9 mouse cellular contexts compared by ENCODE assay signal in genomic region chr4:43726995-43727394, GRCm38 (mm10). TPM values are rescaled to one million over a fixed set of nuclear protein-coding genes. Genes with fewer than 3 reads are reported as not detected.
A peak's percentile ranks its signal among the peaks of the same experiment; 100 is the strongest.
DNase-seq lines count a peak whose midpoint lies in the region; ATAC-seq and TF ChIP-seq lines count a peak whose summit lies in the region.
"Had no signal": no experiment of that assay in that cellular context is flagged by ENCODE, and none has a peak within 500 bp of the region (broad histone marks: within the 10 kb centered on the region; RNA-seq: fewer than 3 reads in every experiment).

Gene Hrct1 (plus strand): TSS chr4:43727188.

- no peaks in the 10 kb centered on the region for H3K9me3 ChIP-seq in intestine, embryonic 15.5 days

- no peak for DNase-seq in layer of hippocampus, adult 2 months (ENCODE audit: low spot score in 2 of 2)
- DNase-seq in layer of hippocampus, adult 18-20 months (ENCODE audit: low spot score in 2 of 2), result no peak
- peak; percentile 32 to 45 for DNase-seq in frontal cortex, postnatal 36 days (ENCODE audit: low spot score in 2 of 2)
- peak; percentile 95 to 98 for DNase-seq in lung, adult 18-20 months
- no peak for DNase-seq in spleen, postnatal 14 days (ENCODE audit: low spot score in 2 of 2)
- no peak for DNase-seq in B cell, adult 2 months

- no peak for TF ChIP-seq CTCF in layer of hippocampus, adult 2 months (conservative IDR thresholded peaks at IDR 0.05)

- WGBS in intestine, embryonic 15.5 days, result 22% methylated on average over 3 of the region's 3 CpGs

- no peak within 1 kb of the TSS for H3K4me2 ChIP-seq in intestine, embryonic 15.5 days (replicated peaks)

- no peaks in the 10 kb centered on the region for H3K27me3 ChIP-seq in intestine, embryonic 15.5 days (replicated peaks)

- H3K4me3 ChIP-seq in layer of hippocampus, adult 2 months, result no peak within 1 kb of the TSS
- H3K4me3 ChIP-seq in intestine, embryonic 15.5 days (replicated peaks), result no peak within 1 kb of the TSS

- no peaks in the 10 kb centered on the region for H3K36me3 ChIP-seq in intestine, embryonic 15.5 days

- peak within 1 kb of the TSS; percentile 62 for H3K27ac ChIP-seq in layer of hippocampus, adult 2 months
- peak within 1 kb of the TSS; percentile 56 for H3K27ac ChIP-seq in intestine, embryonic 15.5 days

- peak; percentile 78 for ATAC-seq in intestine, embryonic 15.5 days
- ATAC-seq in megakaryocyte progenitor cell, adult 5-6 weeks (replicated peaks; ENCODE audit: poor library complexity), result no peak

- no peak within 1 kb of the TSS for H3K9ac ChIP-seq in intestine, embryonic 15.5 days

- H3K4me1 ChIP-seq in intestine, embryonic 15.5 days (replicated peaks), result peaks cover 36% of the 10 kb centered on the region

RNA-seq across cellular contexts. Expression of gene Hrct1, which starts in this region (rescaled TPM):
- total RNA-seq in layer of hippocampus, adult 2 months (2021), result 1 to 10 TPM in 1 of 2 experiments, under 1 TPM in 1; 0.39 to 1.2 TPM
- total RNA-seq in layer of hippocampus, adult 18-20 months (2021), result 1 to 10 TPM in 1 of 2 experiments, under 1 TPM in 1; 0.79 to 1.6 TPM
- 0.98 and 1.4 TPM in 2 replicates for polyA plus RNA-seq in intestine, embryonic 15.5 days (2015; fragmentation: Nextera tagmentation; extraction: Ambion mirVana)
- total RNA-seq in megakaryocyte progenitor cell, adult 5-6 weeks (2015), result not detected in 2 replicates
- not detected in 2 replicates for total RNA-seq in megakaryocyte progenitor cell, adult 5-6 weeks (2017)
- total RNA-seq: CH12.LX had no signal

Comparison
In these comparisons a context has a peak if more than half of its experiments do, and no peak if none do; other contexts are left out.
1. DNase-seq: peak in frontal cortex, postnatal 36 days (2 of 2) and lung, adult 18-20 months (2 of 2); none in layer of hippocampus, adult 2 months (0 of 2), layer of hippocampus, adult 18-20 months (0 of 2), spleen, postnatal 14 days (0 of 2) and B cell, adult 2 months (0 of 2).